Mouse (Mus musculus) CH12.LX (cell line): ENCODE results near the gene Cldn10.

Experiments
- EP300 ChIP-seq: IDR thresholded peaks from 2 replicates; pipeline ENCODE4 v1.6.1; 2011; ENCODE audit warnings: low read length, improper control_type of control experiment
- MAFK ChIP-seq: IDR thresholded peaks from 2 replicates; pipeline ENCODE4 v1.6.1; 2011; ENCODE audit warnings: low read length, improper control_type of control experiment; ENCODE audit not compliant: insufficient replicate concordance

- no peak for TF ChIP-seq EP300
- TF ChIP-seq MAFK, result no peak
Measured at GRCm38 (mm10) chr14:118777478-118777877, 10.2 kb upstream of the Cldn10 start.
